Mouse (Mus musculus) embryonic facial prominence, embryonic 13.5 days (tissue): Measurements from ENCODE around the gene Lacc1. TPM values are rescaled to one million over a fixed set of nuclear protein-coding genes. Genes with fewer than 3 reads are reported as not detected.
A peak's percentile ranks its signal among the peaks of the same experiment; 100 is the strongest.
"Not testable (repeated sequence)": the region's sequence is repeated elsewhere in the genome, so short reads cannot be mapped to it uniquely, and the experiment has no call there.

ENCODE experiments used
- ATAC-seq: fragments of 200-750 bp; cut with Nextera tagmentation; 2 replicates; pipeline ENCODE4 v1.8.0; 2017; ENCODE audit warnings: low read depth; ENCODE audit not compliant: insufficient number of reproducible peaks, insufficient read depth, low FRiP score, low TSS enrichment
- H3K27ac ChIP-seq: fragments of 300-500 bp; sonication (generic); 2 replicates; pipeline ENCODE4 v1.5.1; 2015; ENCODE audit warnings: moderate library complexity, mild to moderate bottlenecking, inconsistent platforms
- H3K27me3 ChIP-seq: fragments of 300-500 bp; sonication (generic); 2 replicates; pipeline ENCODE4 v1.6.1; 2015; ENCODE audit warnings: mild to moderate bottlenecking, inconsistent platforms
- H3K36me3 ChIP-seq: fragments of 300-500 bp; sonication (generic); 2 replicates; pipeline ENCODE4 v1.6.1; 2015; ENCODE audit warnings: mild to moderate bottlenecking, inconsistent platforms
- H3K4me1 ChIP-seq: fragments of 300-500 bp; sonication (generic); 2 replicates; pipeline ENCODE4 v1.6.1; 2015; ENCODE audit warnings: inconsistent platforms
- H3K4me2 ChIP-seq: fragments of 300-500 bp; sonication (generic); 2 replicates; pipeline ENCODE4 v1.6.1; 2015; ENCODE audit warnings: moderate library complexity, mild to moderate bottlenecking, inconsistent platforms
- H3K4me3 ChIP-seq: fragments of 300-500 bp; sonication (generic); 2 replicates; pipeline ENCODE4 v1.5.1; 2015; ENCODE audit warnings: mild to moderate bottlenecking, inconsistent platforms
- H3K9ac ChIP-seq: fragments of 300-500 bp; sonication (generic); 2 replicates; pipeline ENCODE4 v1.6.1; 2015; ENCODE audit warnings: mild to moderate bottlenecking, inconsistent platforms
- H3K9me3 ChIP-seq: fragments of 300-500 bp; sonication (generic); 2 replicates; pipeline ENCODE4 v1.6.1; 2016; ENCODE audit warnings: inconsistent platforms
- WGBS: fragments of 180-500 bp; shearing (Covaris S2); methylation state at CpG from one replicate; pipeline ENCODE4 v1.1.7; 2015; ENCODE audit warnings: mixed read lengths; 5-methylcytosine and 5-hydroxymethylcytosine counted together
- polyA plus RNA-seq: library from polyadenylated mRNA; unstranded; fragments of >200 nt; fragmentation: Nextera tagmentation; extraction: Ambion mirVana; gene quantifications from 2 replicates; pipeline ENCODE4 v1.2.1, GENCODE M21; 2015

The Lacc1 gene
- polyA plus RNA-seq, 1 experiment from 2014 or later = 10.1 TPM

GRCm38 (mm10) chr14:77029319-77030054 lies 7.2 kb downstream of the Lacc1 start:
- peaks cover 11% of the 10 kb centered on the region for H3K4me1 ChIP-seq
- no peak overlapping the region for H3K4me3 ChIP-seq
- H3K9me3 ChIP-seq = no peaks in the 10 kb centered on the region
- no peaks in the 10 kb centered on the region for H3K36me3 ChIP-seq
- 40% methylated on average over 5 of the region's 5 CpGs for WGBS
- no peak overlapping the region for H3K4me2 ChIP-seq
- no peaks in the 10 kb centered on the region for H3K27me3 ChIP-seq
- no peak overlapping the region for H3K9ac ChIP-seq
- peak overlapping the region; percentile 44 for H3K27ac ChIP-seq
- no peak for ATAC-seq

- peaks cover 5% of the 10 kb centered on the region for H3K4me1 ChIP-seq
- H3K9ac ChIP-seq = no peak overlapping the region
- WGBS = 83% methylated on average over 3 of the region's 3 CpGs
- no peaks in the 10 kb centered on the region for H3K36me3 ChIP-seq
- no peaks in the 10 kb centered on the region for H3K27me3 ChIP-seq
- no peak overlapping the region for H3K27ac ChIP-seq
- ATAC-seq = no peak
- H3K9me3 ChIP-seq = no peaks in the 10 kb centered on the region
- H3K4me2 ChIP-seq = no peak overlapping the region
- no peak overlapping the region for H3K4me3 ChIP-seq
Observed at GRCm38 (mm10) chr14:77024499-77024898, 12.2 kb downstream of the Lacc1 start.

GRCm38 (mm10) chr14:77017211-77017610 lies 19.5 kb downstream of the Lacc1 start:
- WGBS = 75% methylated on average over 6 of the region's 6 CpGs
- H3K4me2 ChIP-seq = no peak overlapping the region

GRCm38 (mm10) chr14:77016783-77017182 lies 19.9 kb downstream of the Lacc1 start:
- peaks cover 11% of the 10 kb centered on the region for H3K4me1 ChIP-seq
- H3K36me3 ChIP-seq, H3K27ac ChIP-seq, H3K27me3 ChIP-seq, H3K9ac ChIP-seq, H3K4me2 ChIP-seq, H3K9me3 ChIP-seq, ATAC-seq, H3K4me3 ChIP-seq: not testable (repeated sequence)
- WGBS = 39% methylated on average over 12 of the region's 12 CpGs

More at GRCm38 (mm10) chr14:77017211-77017610, 19.5 kb downstream of the Lacc1 start:
- no peaks in the 10 kb centered on the region for H3K9me3 ChIP-seq
- ATAC-seq = no peak
- H3K36me3 ChIP-seq = no peaks in the 10 kb centered on the region
- no peaks in the 10 kb centered on the region for H3K27me3 ChIP-seq
- H3K9ac ChIP-seq = no peak overlapping the region
- peaks cover 11% of the 10 kb centered on the region for H3K4me1 ChIP-seq
- no peak overlapping the region for H3K27ac ChIP-seq
- no peak overlapping the region for H3K4me3 ChIP-seq

DNA sequence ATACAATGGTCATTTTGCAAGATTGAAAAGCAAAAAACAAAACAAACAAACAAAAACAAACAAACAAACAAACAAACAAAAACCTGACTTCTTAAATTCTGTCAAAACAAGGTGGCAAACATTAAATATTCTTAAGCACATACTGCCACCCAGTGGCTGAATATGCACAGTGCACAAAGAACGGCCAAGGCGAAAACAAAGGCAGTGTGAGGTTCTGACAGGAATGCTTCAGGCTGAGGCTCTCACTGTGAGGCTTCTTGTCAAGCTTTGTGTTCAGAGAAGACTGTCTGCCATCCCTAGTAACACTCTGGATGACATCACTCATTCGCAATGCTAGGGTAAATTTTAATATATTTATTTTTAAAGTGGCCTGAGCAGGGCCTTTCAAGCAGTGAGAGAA lies 24.9 kb downstream of the Lacc1 start:
- no peak for ATAC-seq
- H3K4me1 ChIP-seq = peaks cover 5% of the 10 kb centered on the region
- no peaks in the 10 kb centered on the region for H3K27me3 ChIP-seq
- 3% methylated on average over 3 of the region's 3 CpGs for WGBS
- no peak overlapping the region for H3K27ac ChIP-seq
- no peak overlapping the region for H3K9ac ChIP-seq
- no peak overlapping the region for H3K4me2 ChIP-seq
- no peaks in the 10 kb centered on the region for H3K36me3 ChIP-seq
- H3K9me3 ChIP-seq = no peaks in the 10 kb centered on the region
- no peak overlapping the region for H3K4me3 ChIP-seq

DNA sequence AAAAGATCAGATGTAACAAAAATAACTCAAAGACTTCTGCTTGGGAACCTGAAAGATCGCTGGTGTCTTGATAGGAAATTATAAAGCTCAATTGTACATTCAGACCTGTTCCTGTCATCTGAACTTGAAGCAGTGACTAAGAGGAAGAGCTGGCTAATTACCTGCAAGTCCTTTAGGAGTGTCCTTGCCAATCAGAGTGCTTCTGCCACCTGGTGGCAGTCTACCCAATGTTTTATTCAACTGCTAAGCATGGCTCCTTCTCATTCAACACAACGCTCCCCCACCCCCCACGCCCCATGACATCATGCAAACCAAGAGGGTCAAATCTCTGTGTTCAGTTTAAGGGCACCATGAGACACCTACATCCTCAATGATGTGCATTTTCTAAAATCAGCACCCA lies 28.5 kb downstream of the Lacc1 start:
- 18% methylated on average over 3 of the region's 3 CpGs for WGBS
- ATAC-seq = no peak

DNA sequence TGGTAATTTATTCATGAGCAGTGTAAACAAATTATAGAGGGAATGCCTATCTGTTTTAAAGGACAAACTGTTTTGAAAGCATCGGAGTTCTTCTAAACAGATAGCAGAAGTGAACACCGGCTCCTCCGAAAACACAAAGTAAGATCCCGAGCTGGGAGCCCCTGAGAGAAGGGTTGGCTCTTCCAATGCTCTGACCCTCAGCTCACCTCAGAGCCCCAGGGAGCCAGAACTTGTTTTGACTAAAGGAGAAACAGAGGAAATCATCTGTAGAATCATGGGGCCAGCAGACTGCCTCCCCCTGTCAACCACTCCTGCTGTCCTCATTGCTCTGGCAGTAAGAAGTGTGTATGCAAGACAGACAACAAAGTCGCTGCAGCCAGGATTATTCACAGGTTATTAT lies 31.1 kb downstream of the Lacc1 start:
- H3K27ac ChIP-seq = no peak overlapping the region
- ATAC-seq = no peak
- H3K27me3 ChIP-seq = no peaks in the 10 kb centered on the region
- peaks cover 17% of the 10 kb centered on the region for H3K4me1 ChIP-seq
- 72% methylated on average over 5 of the region's 5 CpGs for WGBS
- no peaks in the 10 kb centered on the region for H3K9me3 ChIP-seq
- no peak overlapping the region for H3K4me3 ChIP-seq
- H3K4me2 ChIP-seq = no peak overlapping the region
- no peaks in the 10 kb centered on the region for H3K36me3 ChIP-seq
- H3K9ac ChIP-seq = no peak overlapping the region

More for the DNA sequence above, 28.5 kb downstream of the Lacc1 start:
- Histone ChIP-seq H3K36me3 (no peaks in the 10 kb centered on the region), H3K4me1 (peaks cover 17% of the 10 kb centered on the region), H3K27ac (no peak overlapping the region), H3K9me3 (no peaks in the 10 kb centered on the region), H3K4me3 (no peak overlapping the region), H3K9ac (no peak overlapping the region), H3K4me2 (no peak overlapping the region), H3K27me3 (no peaks in the 10 kb centered on the region)

DNA sequence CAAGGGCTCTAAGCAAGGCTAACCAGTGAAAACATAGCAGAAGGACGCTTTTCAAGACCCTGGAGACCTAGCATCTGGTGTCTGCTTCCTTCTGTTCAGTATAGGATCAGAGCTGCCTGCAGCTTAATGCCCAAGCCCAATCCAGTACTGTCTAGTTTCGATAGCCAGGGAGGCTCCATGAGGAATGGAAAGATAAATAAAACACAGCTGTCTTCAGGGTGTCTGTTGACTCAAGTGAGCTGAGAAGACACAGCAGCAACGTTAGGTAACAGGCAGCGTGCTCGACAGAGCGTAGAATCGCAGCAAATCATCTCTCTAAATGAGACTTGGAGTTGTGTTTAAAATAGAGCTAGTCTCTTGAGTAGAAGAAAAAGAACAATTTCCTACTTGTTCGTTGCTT lies 32.0 kb downstream of the Lacc1 start:
- Histone ChIP-seq H3K27me3 (no peaks in the 10 kb centered on the region), H3K36me3 (no peaks in the 10 kb centered on the region), H3K27ac (peak overlapping the region; percentile 33; the same call in 1 of the 2 replicates), H3K9me3 (no peaks in the 10 kb centered on the region), H3K4me2 (no peak overlapping the region), H3K4me3 (no peak overlapping the region), H3K4me1 (peaks cover 17% of the 10 kb centered on the region), H3K9ac (peak overlapping the region; percentile 2; the same call in 1 of the 2 replicates)
- 55% methylated on average over 8 of the region's 8 CpGs for WGBS
- no peak for ATAC-seq

DNA sequence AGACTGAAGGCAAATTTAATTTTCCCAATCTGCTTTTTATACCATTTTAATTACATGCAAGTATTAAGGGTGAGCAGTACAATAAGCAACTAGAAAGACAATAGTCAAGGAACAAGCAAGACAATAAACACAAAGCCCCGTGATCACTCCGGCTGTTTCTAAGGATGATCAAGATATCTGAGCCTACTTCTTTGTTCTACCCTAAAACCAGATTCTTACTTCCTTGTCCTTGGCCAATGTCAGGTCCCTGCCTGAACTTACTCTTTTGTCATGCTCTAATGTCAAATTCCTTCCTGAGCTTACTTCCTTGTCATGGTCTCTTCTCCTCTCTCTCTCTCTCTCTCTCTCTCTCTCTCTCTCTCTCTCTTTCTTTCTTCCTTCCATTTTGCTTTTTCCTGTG lies 46.4 kb downstream of the Lacc1 start:
- H3K4me1 ChIP-seq, H3K36me3 ChIP-seq, H3K9ac ChIP-seq, H3K4me2 ChIP-seq, H3K27ac ChIP-seq, H3K27me3 ChIP-seq, ATAC-seq, H3K4me3 ChIP-seq, H3K9me3 ChIP-seq: not testable (repeated sequence)
- 89% methylated on average over 2 of the region's 2 CpGs for WGBS

- H3K27ac ChIP-seq = no peak overlapping the region
- H3K9me3 ChIP-seq = no peaks in the 10 kb centered on the region
- H3K27me3 ChIP-seq = no peaks in the 10 kb centered on the region
- no peak overlapping the region for H3K4me2 ChIP-seq
- no peaks in the 10 kb centered on the region for H3K36me3 ChIP-seq
- no peak overlapping the region for H3K4me3 ChIP-seq
- ATAC-seq = no peak
- peaks cover 18% of the 10 kb centered on the region for H3K4me1 ChIP-seq
- no peak overlapping the region for H3K9ac ChIP-seq
- WGBS = 56% methylated on average over 1 of the region's 1 CpGs
Observed at GRCm38 (mm10) chr14:76981781-76982180, 54.9 kb downstream of the Lacc1 start.

GRCm38 (mm10) chr14:76981176-76981575 lies 55.5 kb downstream of the Lacc1 start:
- H3K9me3 ChIP-seq = no peaks in the 10 kb centered on the region
- no peak overlapping the region for H3K4me2 ChIP-seq
- no peak for ATAC-seq
- no peaks in the 10 kb centered on the region for H3K27me3 ChIP-seq
- H3K4me1 ChIP-seq = peaks cover 18% of the 10 kb centered on the region
- no peaks in the 10 kb centered on the region for H3K36me3 ChIP-seq
- H3K9ac ChIP-seq = no peak overlapping the region
- no peak overlapping the region for H3K27ac ChIP-seq
- WGBS = 89% methylated on average over 4 of the region's 4 CpGs
- no peak overlapping the region for H3K4me3 ChIP-seq

GRCm38 (mm10) chr14:76979569-76979968 lies 57.1 kb downstream of the Lacc1 start:
- no peaks in the 10 kb centered on the region for H3K36me3 ChIP-seq
- ATAC-seq = peak; percentile 78; the same call in 1 of the 2 replicates
- H3K9ac ChIP-seq = no peak overlapping the region
- H3K4me2 ChIP-seq = no peak overlapping the region
- H3K9me3 ChIP-seq = no peaks in the 10 kb centered on the region
- no peaks in the 10 kb centered on the region for H3K27me3 ChIP-seq
- WGBS = 49% methylated on average over 9 of the region's 9 CpGs
- peak overlapping the region; percentile 82 for H3K27ac ChIP-seq
- peaks cover 18% of the 10 kb centered on the region for H3K4me1 ChIP-seq
- no peak overlapping the region for H3K4me3 ChIP-seq
